Mouse (Mus musculus) stomach, postnatal 0 days (tissue): ENCODE data around the gene Tsc22d1.

Source experiments
- CTCF ChIP-seq: IDR thresholded peaks from 2 replicates; pipeline ENCODE4 v1.5.1; 2016; ENCODE audit warnings: antibody characterized with exemption, low read depth, mild to moderate bottlenecking, moderate library complexity
- EP300 ChIP-seq: optimal IDR thresholded peaks from 2 replicates; pipeline ENCODE3; 2016; ENCODE audit warnings: antibody characterized with exemption

DNA sequence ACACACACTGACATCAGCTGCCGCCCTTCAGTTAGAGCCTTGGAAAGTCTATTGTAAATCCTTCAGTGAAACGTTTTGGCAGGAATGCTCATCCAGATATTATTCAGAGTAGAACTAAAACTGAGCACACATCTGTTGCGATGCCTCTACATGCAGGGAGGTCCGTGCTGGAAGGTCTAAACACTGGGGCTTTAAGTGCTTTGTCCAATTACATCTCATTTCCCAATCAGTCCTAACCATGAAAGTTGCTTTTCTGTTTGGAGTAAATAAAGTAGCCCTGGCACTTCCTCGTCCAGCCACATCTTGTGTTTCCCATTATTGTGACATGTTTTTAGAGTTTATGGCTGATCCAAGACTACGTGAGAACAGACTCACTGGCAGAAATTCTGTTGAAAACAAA lies 40.2 kb upstream of the Tsc22d1 start:
- no peak for TF ChIP-seq CTCF
- no peak for TF ChIP-seq EP300
